Mouse (Mus musculus) liver, adult 2 months (tissue): ENCODE data around the gene Slc39a11. TPM values are rescaled to one million over a fixed set of nuclear protein-coding genes. Genes with fewer than 3 reads are reported as not detected.

Experiments
- DNase-seq: peaks from one replicate; pipeline ENCODE4 v3.0.0-alpha.2; 2011; ENCODE audit warnings: low read depth, low spot score; ENCODE audit errors: extremely low read depth
- H3K27ac ChIP-seq: fragments of 200-500 bp; replicated peaks from 2 replicates; pipeline ENCODE4 v1.5.1; 2012; ENCODE audit warnings: low read depth, mild to moderate bottlenecking, control low read depth, inconsistent platforms, low read length; ENCODE audit not compliant: insufficient read depth
- H3K27me3 ChIP-seq: fragments of 200-500 bp; 2 replicates; pipeline ENCODE4 v1.6.1; 2012; ENCODE audit warnings: mild to moderate bottlenecking, moderate library complexity, low read length, inconsistent platforms; ENCODE audit not compliant: control insufficient read depth, insufficient read depth
- H3K36me3 ChIP-seq: fragments of 200-500 bp; 2 replicates; pipeline ENCODE4 v1.6.1; 2012; ENCODE audit warnings: low read length, inconsistent platforms; ENCODE audit not compliant: control insufficient read depth, insufficient read depth
- H3K4me1 ChIP-seq: fragments of 200-500 bp; 2 replicates; pipeline ENCODE4 v1.6.1; 2011; ENCODE audit warnings: low read length; ENCODE audit not compliant: control insufficient read depth, insufficient read depth
- H3K4me3 ChIP-seq: fragments of 200-500 bp; 2 replicates; pipeline ENCODE4 v1.5.1; 2011; ENCODE audit warnings: low read depth, mild to moderate bottlenecking, control low read depth, low read length, moderate library complexity; ENCODE audit not compliant: insufficient read depth
- H3K79me2 ChIP-seq: fragments of 200-500 bp; 2 replicates; pipeline ENCODE4 v1.6.1; 2012; ENCODE audit warnings: inconsistent platforms, mild to moderate bottlenecking, low read length, moderate library complexity; ENCODE audit not compliant: control insufficient read depth, insufficient read depth
- H3K9ac ChIP-seq: fragments of 200-500 bp; 2 replicates; pipeline ENCODE4 v1.6.1; 2012; ENCODE audit warnings: low read depth, mild to moderate bottlenecking, control low read depth, inconsistent platforms, low read length
- CTCF ChIP-seq: fragments of 200-500 bp; IDR thresholded peaks from 2 replicates; pipeline ENCODE4 v1.5.1; 2011; ENCODE audit warnings: low read depth, low read length, control low read depth
- POLR2A ChIP-seq: fragments of 200-500 bp; IDR thresholded peaks from 2 replicates; pipeline ENCODE4 v1.6.1; 2011; ENCODE audit warnings: low read length, control low read depth; ENCODE audit not compliant: insufficient read depth; ENCODE audit errors: extremely low read depth
- WGBS: fragments of 180-500 bp; shearing (Covaris S2); methylation state at CpG from one replicate; pipeline ENCODE4 v1.1.7; 2018; 5-methylcytosine and 5-hydroxymethylcytosine counted together
- polyA plus RNA-seq: library from polyadenylated mRNA; depleted of rRNA; stranded (reverse); fragments of >200 nt; gene quantifications from 2 replicates; pipeline ENCODE4 v1.2.3, GENCODE M21; 2012
- total RNA-seq: library from RNA; depleted of rRNA; stranded (reverse); fragments of >200 nt; gene quantifications from 2 replicates; pipeline ENCODE4 v1.2.3, GENCODE M21; 2014

Gene Slc39a11
- total and polyA plus RNA-seq, 2 experiments, result 18.8 to 22.8 TPM

- H3K36me3 ChIP-seq, result no peaks in the 10 kb centered on the region
- TF ChIP-seq POLR2A (no peak), CTCF (no peak)
- H3K4me3 ChIP-seq, result no peak overlapping the region
- no peak overlapping the region for H3K9ac ChIP-seq
- H3K4me1 ChIP-seq, result peaks cover 11% of the 10 kb centered on the region
- peaks cover 5% of the 10 kb centered on the region; the same call in 1 of the 2 replicates for H3K79me2 ChIP-seq
- H3K27ac ChIP-seq, result no peak overlapping the region
- DNase-seq, result no peak
- no peaks in the 10 kb centered on the region for H3K27me3 ChIP-seq
- 83% methylated on average over 8 of the region's 8 CpGs for WGBS
These were observed 87.6 kb downstream of the Slc39a11 start for GRCm38 (mm10) chr11:113562326-113562725.

- DNase-seq, result no peak
- no peaks in the 10 kb centered on the region for H3K27me3 ChIP-seq
- H3K27ac ChIP-seq, result no peak overlapping the region
- WGBS, result 86% methylated on average over 4 of the region's 4 CpGs
- H3K36me3 ChIP-seq, result no peaks in the 10 kb centered on the region
- no peak overlapping the region for H3K9ac ChIP-seq
- no peak overlapping the region for H3K4me3 ChIP-seq
- TF ChIP-seq CTCF (no peak), POLR2A (no peak)
- peaks cover 8% of the 10 kb centered on the region for H3K4me1 ChIP-seq
- H3K79me2 ChIP-seq, result peaks cover 1% of the 10 kb centered on the region; the same call in 1 of the 2 replicates
These were observed 89.7 kb downstream of the Slc39a11 start for GRCm38 (mm10) chr11:113560150-113560549.

- TF ChIP-seq POLR2A, result no peak
- H3K4me3 ChIP-seq, result no peak overlapping the region
- H3K9ac ChIP-seq, result no peak overlapping the region
- no peak overlapping the region for H3K27ac ChIP-seq
- H3K27me3 ChIP-seq, result no peaks in the 10 kb centered on the region
- DNase-seq, result no peak
- H3K79me2 ChIP-seq, result no peaks in the 10 kb centered on the region
- H3K36me3 ChIP-seq, result no peaks in the 10 kb centered on the region
- WGBS, result 96% methylated on average over 12 of the region's 12 CpGs
- H3K4me1 ChIP-seq, result peaks cover 6% of the 10 kb centered on the region
These were observed 91.4 kb downstream of the Slc39a11 start for GRCm38 (mm10) chr11:113558505-113558904.

GRCm38 (mm10) chr11:113556142-113556541 is 93.7 kb downstream of the Slc39a11 start:
- no peak overlapping the region for H3K4me3 ChIP-seq
- peaks cover 6% of the 10 kb centered on the region for H3K4me1 ChIP-seq
- no peak for DNase-seq
- H3K27me3 ChIP-seq, result no peaks in the 10 kb centered on the region
- no peak overlapping the region for H3K9ac ChIP-seq
- no peak overlapping the region for H3K27ac ChIP-seq
- no peaks in the 10 kb centered on the region for H3K36me3 ChIP-seq
- TF ChIP-seq CTCF (no peak), POLR2A (no peak)
- WGBS, result 94% methylated on average over 12 of the region's 12 CpGs
- no peaks in the 10 kb centered on the region for H3K79me2 ChIP-seq

- Histone ChIP-seq H3K4me3 (no peak overlapping the region), H3K4me1 (peaks cover 6% of the 10 kb centered on the region), H3K9ac (no peak overlapping the region), H3K36me3 (no peaks in the 10 kb centered on the region), H3K79me2 (no peaks in the 10 kb centered on the region), H3K27me3 (no peaks in the 10 kb centered on the region), H3K27ac (no peak overlapping the region)
- no peak for DNase-seq
- WGBS, result 68% methylated on average over 7 of the region's 7 CpGs
- TF ChIP-seq POLR2A, result no peak
- no peak for TF ChIP-seq CTCF
These were observed 95.0 kb downstream of the Slc39a11 start for GRCm38 (mm10) chr11:113554701-113555360.

- H3K27ac ChIP-seq, result no peak overlapping the region
- 83% methylated on average over 7 of the region's 7 CpGs for WGBS
- H3K9ac ChIP-seq, result no peak overlapping the region
- DNase-seq, result peak; percentile 53
- TF ChIP-seq CTCF (no peak), POLR2A (no peak)
- no peaks in the 10 kb centered on the region for H3K79me2 ChIP-seq
- no peaks in the 10 kb centered on the region for H3K4me1 ChIP-seq
- no peaks in the 10 kb centered on the region for H3K27me3 ChIP-seq
- H3K36me3 ChIP-seq, result no peaks in the 10 kb centered on the region
- H3K4me3 ChIP-seq, result no peak overlapping the region
These were observed 95.7 kb downstream of the Slc39a11 start for GRCm38 (mm10) chr11:113554194-113554593.
